Mouse (Mus musculus): ENCODE results near the gene Hexim1. TPM values are rescaled to one million over a fixed set of nuclear protein-coding genes. Genes with fewer than 3 reads are reported as not detected.
A peak's percentile ranks its signal among the peaks of the same experiment; 100 is the strongest.

Gene Hexim1
- polyA plus RNA-seq, 1 experiment from 2014 or later = 4.7 TPM

GRCm38 (mm10) chr11:103141101-103141943 lies 25.3 kb downstream of the Hexim1 start:
- H3K4me3 ChIP-seq (ENCODE audit: low read length) = no peak overlapping the region

GRCm38 (mm10) chr11:103141944-103142255 lies 25.9 kb downstream of the Hexim1 start:
- Histone ChIP-seq H3K9me3 (ENCODE audit: control insufficient read depth, low read length) (no peaks in the 10 kb centered on the region), H3K27me3 (replicated peaks; ENCODE audit: control insufficient read depth, insufficient read depth, low read length) (no peaks in the 10 kb centered on the region), H3K36me3 (ENCODE audit: control insufficient read depth, insufficient read depth, low read length) (peaks cover 9% of the 10 kb centered on the region; the same call in 1 of the 2 replicates), H3K27ac (ENCODE audit: low read depth, low read length) (peak overlapping the region; percentile 93), H3K9ac (ENCODE audit: low read depth, low read length) (peak overlapping the region; percentile 25), H3K4me2 (ENCODE audit: low read length) (no peak overlapping the region; the same call in 1 of the 2 replicates), H3K4me1 (ENCODE audit: control insufficient read depth, insufficient read depth, low read depth, low read length) (peaks cover 17% of the 10 kb centered on the region), H3K4me3 (ENCODE audit: low read length) (no peak overlapping the region)
- no peak for ATAC-seq
- 25% methylated on average over 1 of the region's 1 CpGs for WGBS

More at GRCm38 (mm10) chr11:103141101-103141943, 25.3 kb downstream of the Hexim1 start:
- WGBS = 27% methylated on average over 9 of the region's 11 CpGs
- Histone ChIP-seq H3K36me3 (ENCODE audit: control insufficient read depth, insufficient read depth, low read length) (peaks cover 9% of the 10 kb centered on the region; the same call in 1 of the 2 replicates), H3K4me2 (ENCODE audit: low read length) (no peak overlapping the region), H3K9me3 (ENCODE audit: control insufficient read depth, low read length) (no peaks in the 10 kb centered on the region), H3K9ac (ENCODE audit: low read depth, low read length) (peak overlapping the region; percentile 41), H3K27ac (ENCODE audit: low read depth, low read length) (peak overlapping the region; percentile 93), H3K27me3 (replicated peaks; ENCODE audit: control insufficient read depth, insufficient read depth, low read length) (no peaks in the 10 kb centered on the region), H3K4me1 (ENCODE audit: control insufficient read depth, insufficient read depth, low read depth, low read length) (peaks cover 17% of the 10 kb centered on the region)
- ATAC-seq = no peak

GRCm38 (mm10) chr11:103142441-103143182 lies 26.6 kb downstream of the Hexim1 start:
- peaks cover 9% of the 10 kb centered on the region; the same call in 1 of the 2 replicates for H3K36me3 ChIP-seq (ENCODE audit: control insufficient read depth, insufficient read depth, low read length)
- H3K9ac ChIP-seq (ENCODE audit: low read depth, low read length) = peak overlapping the region; percentile 62
- H3K27me3 ChIP-seq (replicated peaks; ENCODE audit: control insufficient read depth, insufficient read depth, low read length) = no peaks in the 10 kb centered on the region
- peak; percentile 95 for ATAC-seq
- H3K4me2 ChIP-seq (ENCODE audit: low read length) = peak overlapping the region; percentile 65
- no peaks in the 10 kb centered on the region for H3K9me3 ChIP-seq (ENCODE audit: control insufficient read depth, low read length)
- H3K27ac ChIP-seq (ENCODE audit: low read depth, low read length) = peak overlapping the region; percentile 93
- peak overlapping the region; percentile 37 for H3K4me3 ChIP-seq (ENCODE audit: low read length)
- 20% methylated on average over 8 of the region's 8 CpGs for WGBS
- H3K4me1 ChIP-seq (ENCODE audit: control insufficient read depth, insufficient read depth, low read depth, low read length) = peaks cover 17% of the 10 kb centered on the region

- H3K9me3 ChIP-seq (ENCODE audit: control insufficient read depth, low read length) = no peaks in the 10 kb centered on the region
- 44% methylated on average over 12 of the region's 12 CpGs for WGBS
- no peaks in the 10 kb centered on the region for H3K27me3 ChIP-seq (replicated peaks; ENCODE audit: control insufficient read depth, insufficient read depth, low read length)
- H3K4me2 ChIP-seq (ENCODE audit: low read length) = no peak overlapping the region
- H3K4me3 ChIP-seq (ENCODE audit: low read length) = no peak overlapping the region
- no peak for ATAC-seq
- no peak overlapping the region for H3K9ac ChIP-seq (ENCODE audit: low read depth, low read length)
- no peak overlapping the region for H3K27ac ChIP-seq (ENCODE audit: low read depth, low read length)
- no peaks in the 10 kb centered on the region for H3K36me3 ChIP-seq (ENCODE audit: control insufficient read depth, insufficient read depth, low read length)
- H3K4me1 ChIP-seq (ENCODE audit: control insufficient read depth, insufficient read depth, low read depth, low read length) = peaks cover 17% of the 10 kb centered on the region
Observed at GRCm38 (mm10) chr11:103144309-103145285, 28.6 kb downstream of the Hexim1 start.

- no peak for ATAC-seq
- no peaks in the 10 kb centered on the region for H3K9me3 ChIP-seq (ENCODE audit: control insufficient read depth, low read length)
- 94% methylated on average over 4 of the region's 4 CpGs for WGBS
- H3K27me3 ChIP-seq (replicated peaks; ENCODE audit: control insufficient read depth, insufficient read depth, low read length) = no peaks in the 10 kb centered on the region
- no peak overlapping the region for H3K4me2 ChIP-seq (ENCODE audit: low read length)
- H3K4me1 ChIP-seq (ENCODE audit: control insufficient read depth, insufficient read depth, low read depth, low read length) = peaks cover 16% of the 10 kb centered on the region
- H3K36me3 ChIP-seq (ENCODE audit: control insufficient read depth, insufficient read depth, low read length) = no peaks in the 10 kb centered on the region
- H3K27ac ChIP-seq (ENCODE audit: low read depth, low read length) = no peak overlapping the region
- no peak overlapping the region for H3K9ac ChIP-seq (ENCODE audit: low read depth, low read length)
- H3K4me3 ChIP-seq (ENCODE audit: low read length) = no peak overlapping the region
Observed at GRCm38 (mm10) chr11:103146386-103146785, 30.4 kb downstream of the Hexim1 start.

GRCm38 (mm10) chr11:103147766-103148165 lies 31.7 kb downstream of the Hexim1 start:
- Histone ChIP-seq H3K9ac (ENCODE audit: low read depth, low read length) (no peak overlapping the region), H3K4me1 (ENCODE audit: control insufficient read depth, insufficient read depth, low read depth, low read length) (peaks cover 3% of the 10 kb centered on the region), H3K27ac (ENCODE audit: low read depth, low read length) (no peak overlapping the region), H3K36me3 (ENCODE audit: control insufficient read depth, insufficient read depth, low read length) (no peaks in the 10 kb centered on the region), H3K9me3 (ENCODE audit: control insufficient read depth, low read length) (no peaks in the 10 kb centered on the region), H3K27me3 (replicated peaks; ENCODE audit: control insufficient read depth, insufficient read depth, low read length) (no peaks in the 10 kb centered on the region), H3K4me3 (ENCODE audit: low read length) (no peak overlapping the region), H3K4me2 (ENCODE audit: low read length) (no peak overlapping the region)
- 56% methylated on average over 4 of the region's 4 CpGs for WGBS
- ATAC-seq = no peak

- 96% methylated on average over 4 of the region's 4 CpGs for WGBS
- no peak overlapping the region for H3K4me3 ChIP-seq (ENCODE audit: low read length)
- no peak for ATAC-seq
Observed at GRCm38 (mm10) chr11:103149771-103150170, 33.7 kb downstream of the Hexim1 start.

GRCm38 (mm10) chr11:103158621-103159478 lies 42.8 kb downstream of the Hexim1 start:
- Histone ChIP-seq H3K4me1 (ENCODE audit: control insufficient read depth, insufficient read depth, low read depth, low read length) (peaks cover 5% of the 10 kb centered on the region; the same call in 1 of the 2 replicates), H3K4me2 (ENCODE audit: low read length) (peak overlapping the region; percentile 55), H3K27ac (ENCODE audit: low read depth, low read length) (peak overlapping the region; percentile 75), H3K9ac (ENCODE audit: low read depth, low read length) (peak overlapping the region; percentile 39; the same call in 1 of the 2 replicates), H3K36me3 (ENCODE audit: control insufficient read depth, insufficient read depth, low read length) (no peaks in the 10 kb centered on the region), H3K9me3 (ENCODE audit: control insufficient read depth, low read length) (no peaks in the 10 kb centered on the region), H3K27me3 (replicated peaks; ENCODE audit: control insufficient read depth, insufficient read depth, low read length) (no peaks in the 10 kb centered on the region), H3K4me3 (ENCODE audit: low read length) (peak overlapping the region; percentile 26)
- WGBS = 2% methylated on average over 25 of the region's 25 CpGs
- peak; percentile 95 for ATAC-seq

More at GRCm38 (mm10) chr11:103149771-103150170, 33.7 kb downstream of the Hexim1 start:
- Histone ChIP-seq H3K4me1 (ENCODE audit: control insufficient read depth, insufficient read depth, low read depth, low read length) (no peaks in the 10 kb centered on the region), H3K9ac (ENCODE audit: low read depth, low read length) (no peak overlapping the region), H3K9me3 (ENCODE audit: control insufficient read depth, low read length) (no peaks in the 10 kb centered on the region), H3K36me3 (ENCODE audit: control insufficient read depth, insufficient read depth, low read length) (no peaks in the 10 kb centered on the region), H3K27me3 (replicated peaks; ENCODE audit: control insufficient read depth, insufficient read depth, low read length) (no peaks in the 10 kb centered on the region), H3K4me2 (ENCODE audit: low read length) (no peak overlapping the region), H3K27ac (ENCODE audit: low read depth, low read length) (no peak overlapping the region)
